Mouse (Mus musculus): ENCODE measurements at regions not wholly inside any gene's neighbourhood (a gene's known extent, or its start where the extent isn't known, plus 50 kb on each side); places are given as distances from the start of the nearest gene placed in this dataset.

DNA sequence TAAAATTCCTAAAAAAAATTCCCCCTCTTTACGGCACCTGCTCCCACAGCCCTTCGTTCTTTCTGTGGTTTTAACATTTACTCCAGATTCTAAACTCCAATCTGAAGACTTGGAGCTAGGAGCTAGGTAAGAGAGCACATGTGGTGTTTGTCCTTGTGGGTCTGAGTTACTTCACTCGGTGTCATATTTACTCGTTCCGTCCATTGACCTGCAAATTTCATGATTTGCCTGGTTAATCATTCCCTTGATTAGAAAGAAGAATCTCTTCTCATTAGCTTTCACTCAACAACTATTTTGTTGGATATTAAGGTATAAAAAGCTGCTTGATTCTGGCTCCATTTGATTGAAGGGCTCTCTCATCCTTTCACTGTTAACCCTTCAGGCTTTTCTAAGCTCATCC lies 231.6 kb upstream of the Hs6st1 start:
- Histone ChIP-seq H3K4me1 (ENCODE audit: control insufficient read depth) (no peaks in the 10 kb centered on the region), H3K9me3 (ENCODE audit: control insufficient read depth, low read length) (no peaks in the 10 kb centered on the region), H3K36me3 (ENCODE audit: control insufficient read depth) (no peaks in the 10 kb centered on the region), H3K4me3 (replicated peaks) (no peak overlapping the region), H3K27me3 (ENCODE audit: control insufficient read depth) (no peaks in the 10 kb centered on the region)
- no peak for TF ChIP-seq TAL1 (IDR thresholded peaks at IDR 0.05; ENCODE audit: low read length)
- no peak for TF ChIP-seq GATA1 (IDR thresholded peaks at IDR 0.05; ENCODE audit: low read length)

DNA sequence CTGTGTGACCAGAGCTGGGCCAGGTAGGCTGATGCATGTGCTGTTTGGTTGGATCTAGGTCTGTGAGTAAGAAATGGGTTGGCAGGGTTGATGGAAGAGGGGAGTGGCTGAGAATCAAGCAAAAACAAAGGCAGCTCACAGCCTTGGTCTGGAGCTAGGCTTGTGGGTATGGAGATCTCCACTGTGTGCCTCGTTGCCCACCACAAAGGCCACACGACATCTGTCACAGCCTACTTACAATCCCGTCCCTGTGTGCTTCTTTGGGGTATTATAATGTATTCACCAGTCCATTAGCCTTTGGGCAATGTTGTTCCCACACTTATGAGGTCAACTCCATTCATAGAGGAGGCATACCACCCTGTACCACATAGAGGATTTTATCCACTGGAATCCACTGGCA lies 229.6 kb upstream of the Hs6st1 start:
- Histone ChIP-seq H3K4me3 (replicated peaks) (no peak overlapping the region), H3K9me3 (ENCODE audit: control insufficient read depth, low read length) (no peaks in the 10 kb centered on the region), H3K36me3 (ENCODE audit: control insufficient read depth) (no peaks in the 10 kb centered on the region), H3K27me3 (ENCODE audit: control insufficient read depth) (no peaks in the 10 kb centered on the region), H3K4me1 (ENCODE audit: control insufficient read depth) (no peaks in the 10 kb centered on the region; the same call in none of the 2 replicates)
- TF ChIP-seq GATA1 (IDR thresholded peaks at IDR 0.05; ENCODE audit: low read length) (no peak), TAL1 (IDR thresholded peaks at IDR 0.05; ENCODE audit: low read length) (no peak)

DNA sequence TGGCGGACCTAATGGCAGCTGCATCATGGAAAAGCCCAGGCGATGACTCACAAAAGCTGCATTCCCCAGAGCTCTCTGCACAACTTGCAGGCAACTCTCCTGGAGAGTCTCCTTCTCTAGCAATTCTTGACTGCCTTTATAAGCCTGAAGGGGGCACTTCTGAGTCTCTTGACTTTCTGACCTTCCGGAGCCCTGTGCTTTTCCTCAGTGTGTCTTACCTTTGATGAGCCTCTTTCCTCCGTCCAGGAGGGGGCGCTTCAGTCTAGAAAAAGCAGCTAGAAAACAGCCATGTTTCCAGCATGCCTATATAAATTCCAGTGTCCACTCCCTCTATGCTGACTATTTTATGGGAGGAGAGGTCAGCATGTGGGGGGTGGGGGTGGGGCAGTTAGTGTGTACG lies 228.8 kb upstream of the Hs6st1 start:
- Histone ChIP-seq H3K9me3 (ENCODE audit: control insufficient read depth, low read length) (no peaks in the 10 kb centered on the region), H3K4me3 (replicated peaks) (no peak overlapping the region), H3K36me3 (ENCODE audit: control insufficient read depth) (no peaks in the 10 kb centered on the region), H3K4me1 (ENCODE audit: control insufficient read depth) (no peaks in the 10 kb centered on the region; the same call in none of the 2 replicates), H3K27me3 (ENCODE audit: control insufficient read depth) (no peaks in the 10 kb centered on the region)
- TF ChIP-seq TAL1 (IDR thresholded peaks at IDR 0.05; ENCODE audit: low read length) (no peak), GATA1 (IDR thresholded peaks at IDR 0.05; ENCODE audit: low read length) (no peak)

DNA sequence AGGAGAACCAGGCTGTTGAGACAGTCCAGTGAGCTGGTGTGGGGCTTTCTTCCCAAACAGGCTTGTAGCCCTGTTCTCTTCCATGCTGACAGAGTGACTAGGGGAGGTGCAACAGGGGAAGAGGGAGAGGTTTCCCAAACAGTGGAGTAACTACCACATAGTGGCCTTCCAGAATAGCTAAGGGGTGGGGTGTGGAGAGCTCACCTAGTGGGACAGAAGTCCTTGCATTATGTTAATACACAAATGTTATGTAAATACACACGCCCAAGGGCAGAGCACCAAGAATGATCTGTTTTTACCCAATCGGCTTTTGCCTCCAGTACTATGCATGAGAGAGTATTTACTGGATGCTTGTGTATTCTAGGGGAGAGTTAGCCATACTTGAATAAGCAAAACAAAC lies 226.6 kb upstream of the Hs6st1 start:
- no peak overlapping the region for H3K4me3 ChIP-seq (replicated peaks)
- no peaks in the 10 kb centered on the region for H3K27me3 ChIP-seq (ENCODE audit: control insufficient read depth)
- TF ChIP-seq TAL1 (IDR thresholded peaks at IDR 0.05; ENCODE audit: low read length), result no peak
- TF ChIP-seq GATA1 (IDR thresholded peaks at IDR 0.05; ENCODE audit: low read length), result no peak
- H3K36me3 ChIP-seq (ENCODE audit: control insufficient read depth), result no peaks in the 10 kb centered on the region
- no peaks in the 10 kb centered on the region; the same call in none of the 2 replicates for H3K4me1 ChIP-seq (ENCODE audit: control insufficient read depth)
- no peaks in the 10 kb centered on the region for H3K9me3 ChIP-seq (ENCODE audit: control insufficient read depth, low read length)

DNA sequence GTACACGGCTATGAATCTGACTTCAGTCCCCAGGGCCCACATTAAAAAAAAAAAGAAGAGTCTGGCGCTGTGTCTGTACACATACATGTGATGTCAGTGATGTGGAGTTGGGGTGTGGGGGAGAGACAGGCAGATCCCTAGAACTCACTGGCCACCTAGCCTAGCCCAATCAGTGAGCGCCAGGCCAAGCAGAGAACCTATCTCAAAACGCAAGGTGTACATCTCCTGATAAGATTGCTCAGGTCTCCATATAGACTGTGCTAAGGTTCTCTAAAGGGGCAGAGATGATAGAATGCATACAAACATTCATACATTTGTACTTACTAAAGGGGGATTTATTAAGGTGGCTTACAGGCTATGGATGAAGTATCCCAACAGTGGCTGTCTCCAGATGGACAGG lies 225.5 kb upstream of the Hs6st1 start:
- no peak overlapping the region for H3K4me3 ChIP-seq (replicated peaks)
- no peaks in the 10 kb centered on the region for H3K36me3 ChIP-seq (ENCODE audit: control insufficient read depth)
- no peaks in the 10 kb centered on the region for H3K9me3 ChIP-seq (ENCODE audit: control insufficient read depth, low read length)
- H3K27me3 ChIP-seq (ENCODE audit: control insufficient read depth), result no peaks in the 10 kb centered on the region
- H3K4me1 ChIP-seq (ENCODE audit: control insufficient read depth), result no peaks in the 10 kb centered on the region; the same call in none of the 2 replicates
- TF ChIP-seq GATA1 (IDR thresholded peaks at IDR 0.05; ENCODE audit: low read length), result no peak
- no peak for TF ChIP-seq TAL1 (IDR thresholded peaks at IDR 0.05; ENCODE audit: low read length)

DNA sequence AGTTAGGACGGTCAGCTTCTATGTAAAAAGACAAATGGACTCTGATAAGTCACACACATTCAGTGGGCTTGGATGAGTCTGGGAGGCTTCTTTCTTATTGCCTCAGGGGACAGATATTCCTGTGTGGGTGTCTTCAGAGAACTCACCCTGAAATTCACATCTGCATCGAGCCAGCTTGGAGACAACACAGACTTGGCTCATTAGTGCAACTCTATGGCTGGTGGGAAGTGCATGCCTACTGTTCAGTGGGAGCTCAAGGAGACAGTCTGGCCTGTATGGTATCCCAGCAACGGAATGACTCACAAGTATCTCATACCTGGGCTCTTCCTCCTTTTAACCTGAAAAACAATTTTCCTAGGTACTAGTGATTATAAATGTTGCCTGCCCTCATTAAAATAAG lies 224.6 kb upstream of the Hs6st1 start:
- TF ChIP-seq TAL1 (IDR thresholded peaks at IDR 0.05; ENCODE audit: low read length) (no peak), GATA1 (IDR thresholded peaks at IDR 0.05; ENCODE audit: low read length) (no peak)
- no peaks in the 10 kb centered on the region for H3K9me3 ChIP-seq (ENCODE audit: control insufficient read depth, low read length)
- H3K4me1 ChIP-seq (ENCODE audit: control insufficient read depth), result no peaks in the 10 kb centered on the region; the same call in none of the 2 replicates
- H3K4me3 ChIP-seq (replicated peaks), result no peak overlapping the region
- no peaks in the 10 kb centered on the region for H3K36me3 ChIP-seq (ENCODE audit: control insufficient read depth)
- no peaks in the 10 kb centered on the region for H3K27me3 ChIP-seq (ENCODE audit: control insufficient read depth)

DNA sequence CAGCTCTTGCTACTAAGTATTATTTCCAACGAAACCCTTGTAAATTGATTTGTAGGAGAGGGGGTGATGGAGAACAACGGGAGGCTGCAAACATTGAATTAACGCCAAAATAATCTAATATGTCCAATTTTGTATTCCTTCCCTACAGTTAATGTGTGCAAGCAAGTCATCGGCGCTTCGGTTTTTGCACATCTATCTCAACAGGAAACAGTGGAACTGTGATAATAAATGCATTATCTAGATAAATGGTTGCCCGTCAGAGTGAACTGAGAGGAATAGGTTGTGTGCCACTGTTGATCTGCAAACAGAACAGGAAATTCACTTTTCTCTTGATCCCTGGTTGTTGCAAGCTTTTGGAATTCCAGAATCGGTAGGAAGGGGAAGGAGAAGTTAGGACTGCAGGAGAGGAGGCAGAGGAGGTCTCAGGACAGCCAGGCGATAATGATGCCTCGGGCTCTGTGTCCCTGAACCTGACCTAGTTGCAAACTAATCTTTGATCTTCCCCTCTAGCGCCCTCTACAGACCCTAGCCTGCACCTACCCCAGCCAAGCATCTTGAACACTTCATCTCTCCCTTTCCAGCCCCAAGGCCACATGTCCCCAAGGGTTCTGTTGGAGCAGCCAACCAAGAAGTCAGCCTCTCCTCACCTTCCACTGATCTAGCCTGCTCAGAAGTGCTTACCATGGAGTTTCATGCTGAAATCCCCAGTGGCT lies 221.8 kb upstream of the Hs6st1 start:
- Histone ChIP-seq H3K4me1 (ENCODE audit: control insufficient read depth) (no peaks in the 10 kb centered on the region; the same call in none of the 2 replicates), H3K4me3 (replicated peaks) (no peak overlapping the region)
- no peak for TF ChIP-seq GATA1 (IDR thresholded peaks at IDR 0.05; ENCODE audit: low read length)
- no peak for TF ChIP-seq TAL1 (IDR thresholded peaks at IDR 0.05; ENCODE audit: low read length)

DNA sequence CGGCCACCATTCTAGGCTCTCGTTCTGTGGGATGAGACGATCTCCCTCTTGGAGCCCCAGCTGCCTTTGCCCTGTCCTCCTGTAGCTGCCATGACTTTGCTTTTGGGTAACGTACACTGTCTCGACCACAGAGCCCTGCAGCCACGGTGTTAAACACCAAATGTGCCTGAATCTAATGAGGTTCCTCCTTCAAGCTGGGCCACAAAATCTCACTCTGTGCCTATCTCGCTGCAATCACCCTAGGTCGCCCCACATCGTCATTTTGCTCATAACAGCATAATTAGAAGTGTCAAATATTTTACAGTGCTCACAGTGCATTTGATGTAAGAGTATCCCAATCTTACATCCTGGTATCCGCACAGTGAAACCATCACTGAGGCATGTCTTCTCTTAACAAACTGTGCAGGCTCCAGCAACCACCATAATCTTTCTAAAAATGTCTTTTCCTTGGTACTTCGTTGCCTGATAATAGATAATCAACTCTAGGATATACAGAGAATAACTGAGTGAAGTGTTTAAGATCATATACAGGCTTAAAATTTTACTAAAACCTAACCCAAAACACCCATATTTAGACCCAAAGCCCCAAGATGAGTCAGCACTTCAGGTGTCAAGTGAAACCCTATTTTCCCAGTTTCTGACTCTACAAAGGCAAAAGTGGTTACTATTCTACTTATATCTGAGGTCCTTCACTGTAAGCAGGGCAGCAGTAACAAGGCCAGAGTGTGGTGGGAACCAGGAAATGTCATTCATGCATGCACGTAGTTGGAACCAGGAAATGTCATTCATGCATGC lies 219.8 kb upstream of the Hs6st1 start:
- Histone ChIP-seq H3K27me3 (ENCODE audit: control insufficient read depth) (no peaks in the 10 kb centered on the region), H3K9me3 (ENCODE audit: control insufficient read depth, low read length) (no peaks in the 10 kb centered on the region), H3K4me3 (replicated peaks) (no peak overlapping the region), H3K4me1 (ENCODE audit: control insufficient read depth) (no peaks in the 10 kb centered on the region), H3K36me3 (ENCODE audit: control insufficient read depth) (no peaks in the 10 kb centered on the region)
- TF ChIP-seq GATA1 (IDR thresholded peaks at IDR 0.05; ENCODE audit: low read length), result no peak
- no peak for TF ChIP-seq TAL1 (IDR thresholded peaks at IDR 0.05; ENCODE audit: low read length)

More for the DNA sequence above, 221.8 kb upstream of the Hs6st1 start:
- no peaks in the 10 kb centered on the region for H3K9me3 ChIP-seq (ENCODE audit: control insufficient read depth, low read length)
- H3K27me3 ChIP-seq (ENCODE audit: control insufficient read depth), result no peaks in the 10 kb centered on the region
- H3K36me3 ChIP-seq (ENCODE audit: control insufficient read depth), result no peaks in the 10 kb centered on the region

DNA sequence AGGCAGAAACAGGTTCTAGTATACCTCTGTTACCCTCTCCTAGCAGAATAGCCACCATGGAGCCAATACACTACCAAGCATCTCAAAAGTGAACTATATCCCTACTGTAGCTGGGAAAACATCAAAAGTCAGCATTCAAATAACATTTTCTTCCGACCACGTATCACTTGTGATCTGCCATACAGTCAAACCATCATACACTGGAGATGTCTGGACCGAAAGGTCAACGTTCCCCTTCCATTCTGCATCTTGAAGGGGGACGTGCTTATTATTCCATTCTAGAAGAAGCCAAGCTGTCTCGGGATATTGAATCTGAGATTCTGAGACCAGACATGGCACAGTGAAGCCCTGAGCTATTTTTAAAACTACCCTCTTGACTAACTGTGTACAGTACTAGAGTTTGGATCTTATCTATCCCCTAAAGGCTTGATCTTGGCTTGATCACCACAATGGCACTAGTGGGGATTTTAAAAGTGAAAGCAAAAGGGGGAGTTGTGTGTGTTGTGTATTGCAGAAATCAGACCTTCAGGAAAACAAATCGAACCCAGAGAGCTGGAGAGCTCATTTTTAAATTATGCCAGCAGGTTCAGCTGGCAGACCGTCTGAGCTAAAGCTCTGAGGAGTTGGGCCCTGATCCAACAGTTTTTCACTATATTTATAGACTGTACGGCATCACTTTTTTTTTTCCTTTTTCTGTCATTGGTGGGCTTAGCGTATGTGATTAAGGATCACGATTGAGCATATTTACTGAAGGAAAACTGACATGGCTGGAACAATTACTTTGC lies 218.6 kb upstream of the Hs6st1 start:
- H3K36me3 ChIP-seq (ENCODE audit: control insufficient read depth), result no peaks in the 10 kb centered on the region
- no peaks in the 10 kb centered on the region for H3K4me1 ChIP-seq (ENCODE audit: control insufficient read depth)
- H3K9me3 ChIP-seq (ENCODE audit: control insufficient read depth, low read length), result no peaks in the 10 kb centered on the region
- TF ChIP-seq TAL1 (IDR thresholded peaks at IDR 0.05; ENCODE audit: low read length) (no peak), GATA1 (IDR thresholded peaks at IDR 0.05; ENCODE audit: low read length) (no peak)
- H3K4me3 ChIP-seq (replicated peaks), result no peak overlapping the region
- H3K27me3 ChIP-seq (ENCODE audit: control insufficient read depth), result no peaks in the 10 kb centered on the region

All from erythroblast, embryonic 14.5 days (primary cell).